Mouse (Mus musculus) T-cell, adult 66 days (primary cell): ENCODE data around the gene Zfp458. TPM values are rescaled to one million over a fixed set of nuclear protein-coding genes. Genes with fewer than 3 reads are reported as not detected.

Experiments used
- total RNA-seq, 2 experiments: library from RNA; stranded (reverse); gene quantifications; 3 replicates in 1 of 2; 4 replicates in 1 of 2; pipeline ENCODE4 v1.2.4; 2023

The Zfp458 gene
- total RNA-seq, result 1 to 10 TPM; 2.8 to 5.4 TPM

GRCm38 (mm10) chr13:67278314-67278713 is at the start of gene Zfp458:
Gene Zfp458 (minus strand): TSS chr13:67278466.

GRCm38 (mm10) chr13:67305822-67306672 is 27.8 kb upstream of the Zfp458 start, which contains the start of gene Zfp457:
Gene Zfp457 (minus strand): TSS chr13:67306485.

Other genes with a start within 250 kb of the Zfp458 start
- 1 to 10 TPM; 4.6 to 5.8 TPM for gene Zfp712, start 217.3 kb downstream of the Zfp458 start, total RNA-seq
- gene Zfp708, start 180.5 kb downstream of the Zfp458 start, total RNA-seq, result 1 to 10 TPM in 1 of 2 experiments, under 1 TPM in 1; 0.77 to 2.4 TPM
- gene Gm28557, start 169.9 kb downstream of the Zfp458 start, total RNA-seq, result 1 to 10 TPM; 3.9 to 5.8 TPM
- under 1 TPM in 1 of 2 experiments, not detected in 1; 0.41 TPM for gene Rslcan18, start 162.2 kb downstream of the Zfp458 start, total RNA-seq
- 1 to 10 TPM; 4.3 to 5.7 TPM for gene Zfp759, start 156.8 kb downstream of the Zfp458 start, total RNA-seq
- gene Rsl1, start 105.3 kb downstream of the Zfp458 start, total RNA-seq, result 1 to 10 TPM; 7.0 to 9.9 TPM
- 1 to 10 TPM; 2.3 TPM for gene Zfp455, start 84.0 kb downstream of the Zfp458 start, total RNA-seq
- 1 to 10 TPM; 2.9 to 5.3 TPM for gene Zfp457, start 28.0 kb upstream of the Zfp458 start, total RNA-seq
- 10 to 100 TPM; 16.4 to 18.8 TPM for gene Zfp595, start 54.1 kb upstream of the Zfp458 start, total RNA-seq
- 1 to 10 TPM; 4.1 to 6.4 TPM for gene Gm28044, start 82.1 kb upstream of the Zfp458 start, total RNA-seq
- 10 to 100 TPM in 1 of 2 experiments, 1 to 10 TPM in 1; 8.2 to 10.7 TPM for gene Zfp953, start 82.1 kb upstream of the Zfp458 start, total RNA-seq
- 1 to 10 TPM in 1 of 2 experiments, not detected in 1; 2.4 TPM for gene Gm28041, start 97.3 kb upstream of the Zfp458 start, total RNA-seq
- gene Zfp456, start 97.3 kb upstream of the Zfp458 start, total RNA-seq, result 10 to 100 TPM in 1 of 2 experiments, 1 to 10 TPM in 1; 7.7 to 12.5 TPM
- 10 to 100 TPM; 10.1 to 12.5 TPM for gene Zfp429, start 121.4 kb upstream of the Zfp458 start, total RNA-seq
- 1 to 10 TPM; 3.1 to 3.3 TPM for gene Zfp459, start 143.0 kb upstream of the Zfp458 start, total RNA-seq
- 10 to 100 TPM; 12.4 to 14.4 TPM for gene Zfp874a, start 173.2 kb upstream of the Zfp458 start, total RNA-seq
- 10 to 100 TPM; 17.1 to 18.3 TPM for gene Zfp874b, start 205.8 kb upstream of the Zfp458 start, total RNA-seq
- gene Zfp58, start 222.1 kb upstream of the Zfp458 start, total RNA-seq, result 10 to 100 TPM; 12.6 to 13.9 TPM
- gene Gm26965, start 247.7 kb upstream of the Zfp458 start, total RNA-seq, result not detected
- 10 to 100 TPM; 23.3 to 25.2 TPM for gene Zfp87, start 247.7 kb upstream of the Zfp458 start, total RNA-seq